ENCODE assay signal across 8 mouse cellular contexts in the genomic region with DNA sequence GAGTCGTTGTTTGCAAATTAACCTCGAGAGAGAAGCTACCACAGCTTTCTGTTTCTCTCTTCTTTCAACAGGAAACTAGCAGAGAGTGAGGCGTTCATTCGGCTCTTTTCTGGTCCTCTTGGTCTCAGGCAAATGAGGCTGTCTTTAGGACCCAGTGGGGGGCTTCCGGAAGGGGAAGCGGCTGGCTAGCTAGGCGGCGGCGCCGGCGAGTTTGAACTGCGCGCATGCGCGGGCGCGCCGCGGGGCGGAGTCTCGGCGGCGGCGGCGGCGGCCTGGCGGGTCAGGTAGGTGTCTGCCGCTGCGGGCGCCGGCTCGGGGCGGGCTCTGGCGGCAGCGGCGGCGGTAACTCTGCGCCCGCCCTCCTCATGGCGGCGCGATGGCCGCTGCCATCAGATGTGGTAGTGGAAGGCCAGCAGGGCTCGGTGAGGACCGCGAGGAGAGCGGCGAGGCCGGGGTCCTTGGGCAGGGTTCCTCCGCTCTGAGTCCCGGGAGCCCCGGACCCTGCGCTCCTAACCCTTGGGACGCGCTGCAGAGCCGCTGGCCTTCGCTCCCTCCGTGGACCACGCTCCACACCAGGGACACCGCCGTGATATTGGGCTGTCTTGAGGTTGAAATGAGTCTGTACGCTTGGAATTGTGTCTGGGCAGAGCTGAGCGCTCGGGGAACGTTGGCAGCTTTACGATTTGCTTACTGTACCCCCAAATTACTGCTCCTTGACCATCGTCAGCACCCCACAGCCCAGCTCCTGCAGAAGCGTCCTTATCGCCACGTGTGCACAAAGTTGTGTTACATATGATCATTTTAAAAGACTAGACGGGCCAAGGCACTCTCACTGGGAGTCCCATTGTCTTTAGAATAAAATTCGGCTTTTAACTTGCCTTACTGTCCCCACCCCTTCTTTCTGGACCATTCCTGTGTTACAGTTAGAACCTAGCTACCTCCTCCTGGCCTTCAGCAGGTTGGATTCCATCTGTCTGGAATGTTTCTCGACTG. TPM values are rescaled to one million over a fixed set of nuclear protein-coding genes. Genes with fewer than 3 reads are reported as not detected.
A peak's percentile ranks its signal among the peaks of the same experiment; 100 is the strongest.
DNase-seq lines count a peak whose midpoint lies in the region; ATAC-seq lines count a peak whose summit lies in the region.

TSS of gene Efcab11 (minus strand) at position 171 of the 993 bp plus-strand sequence.
TSS of gene Tdp1 (plus strand) at position 249 of the 993 bp plus-strand sequence.

- H3K4me2 ChIP-seq in hindbrain, embryonic 12.5 days (replicated peaks), result peak within 1 kb of the TSS; percentile 93

- peaks cover 27% of the 10 kb centered on the region for H3K4me1 ChIP-seq in hindbrain, embryonic 12.5 days

- peak within 1 kb of the TSS; percentile 87 for H3K4me3 ChIP-seq in hindbrain, embryonic 12.5 days

- H3K36me3 ChIP-seq in hindbrain, embryonic 12.5 days, result no peaks in the 10 kb centered on the region

- H3K27ac ChIP-seq in hindbrain, embryonic 12.5 days, result peak within 1 kb of the TSS; percentile 86

- ATAC-seq in hindbrain, embryonic 12.5 days (ENCODE audit: low FRiP score), result peak; percentile 81

- H3K9me3 ChIP-seq in hindbrain, embryonic 12.5 days (replicated peaks), result no peaks in the 10 kb centered on the region

- WGBS in hindbrain, embryonic 12.5 days, result under 1% methylated on average over 66 of the region's 73 CpGs

- no peaks in the 10 kb centered on the region for H3K27me3 ChIP-seq in hindbrain, embryonic 12.5 days

- H3K9ac ChIP-seq in hindbrain, embryonic 12.5 days, result peak within 1 kb of the TSS; percentile 93

- DNase-seq in MN1 (ENCODE audit: low spot score), result peak; percentile 92
- peak; percentile 93 for DNase-seq in cerebellum, adult 9-10 months
- peak; percentile 80 to 93 for DNase-seq in frontal cortex, adult 2 months (ENCODE audit: extremely low spot score in 1 of 2, low spot score in 1 of 2)
- peak; percentile 86 to 92 for DNase-seq in layer of hippocampus, postnatal 14 days (ENCODE audit: low spot score in 2 of 2)
- peak; percentile 92 for DNase-seq in lung, postnatal 14 days
- DNase-seq in retina, adult 2 months (ENCODE audit: low read depth, low spot score), result peak; percentile 83
- peak; percentile 93 to 96 for DNase-seq in thymus, postnatal 36 days

RNA-seq across cellular contexts. Expression of gene Efcab11, which starts in this region (rescaled TPM):
- polyA plus RNA-seq in frontal cortex, adult 2 months (2012; rRNA removed), result 0.20 and 0.34 TPM in 2 replicates
- 13.3 and 16.6 TPM in 2 replicates for polyA plus RNA-seq in hindbrain, embryonic 12.5 days (2016; fragmentation: Nextera tagmentation; extraction: Ambion mirVana)
- 1 to 10 TPM in 1 of 2 experiments, under 1 TPM in 1; 0.67 to 1.5 TPM for total RNA-seq in layer of hippocampus, postnatal 14 days (2021)

RNA-seq across cellular contexts. Expression of gene Tdp1, which starts in this region (rescaled TPM):
- 23.5 and 26.7 TPM in 2 replicates for polyA plus RNA-seq in frontal cortex, adult 2 months (2012; rRNA removed)
- 58.5 and 61.3 TPM in 2 replicates for polyA plus RNA-seq in hindbrain, embryonic 12.5 days (2016; fragmentation: Nextera tagmentation; extraction: Ambion mirVana)
- 10 to 100 TPM; 29.0 to 30.4 TPM for total RNA-seq in layer of hippocampus, postnatal 14 days (2021)

Comparison
In these comparisons a context has a peak if more than half of its experiments do, and no peak if none do; other contexts are left out.
1. Peak in every context shown above with its lines: DNase-seq, ATAC-seq, H3K4me3 ChIP-seq and H3K27ac ChIP-seq.
2. RNA of gene Efcab11 (polyA plus RNA-seq): 13.3 to 16.6 TPM in hindbrain, embryonic 12.5 days; 0.20 to 0.34 TPM in frontal cortex, adult 2 months; every median in the first group is over 10 times any median in the second.